Comparison of ENCODE assay signal across 8 mouse cellular contexts in the genomic region with DNA sequence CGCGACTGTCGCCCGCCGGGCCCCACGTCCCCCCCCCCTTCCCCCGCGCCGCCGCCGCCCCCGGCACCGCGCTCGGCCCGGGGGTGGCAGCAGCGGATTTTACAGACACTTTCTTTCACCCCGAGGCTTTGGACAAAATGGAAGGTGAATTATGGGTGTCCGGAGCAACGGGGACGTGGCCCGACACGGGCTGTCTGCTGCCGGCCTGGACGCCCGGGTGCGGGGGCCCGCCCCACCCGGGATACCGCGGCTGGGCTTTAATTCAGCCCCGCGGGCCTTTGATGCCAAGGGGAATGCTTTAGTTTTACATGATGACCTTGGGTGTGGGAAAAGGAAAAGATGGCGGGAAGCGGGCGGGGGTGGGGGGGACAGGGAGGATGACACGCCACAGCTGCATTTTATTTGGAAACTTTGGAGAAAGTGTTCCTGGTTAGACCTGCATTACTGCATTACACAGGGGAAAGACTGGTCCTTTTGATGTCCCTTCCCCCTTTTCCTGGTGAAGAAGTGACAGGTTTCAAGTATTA. TPM values are rescaled to one million over a fixed set of nuclear protein-coding genes. Genes with fewer than 3 reads are reported as not detected.
DNase-seq lines count a peak whose midpoint lies in the region; ATAC-seq and TF ChIP-seq lines count a peak whose summit lies in the region.

No protein-coding gene starts in this region.

- peak; percentile 4 for DNase-seq in lung, embryonic 14.5 days
- DNase-seq in lung, postnatal 36 days, result no peak
- peak; percentile 25 for DNase-seq in ZHBTc4 (ENCODE audit: low read depth, low spot score)
- peak; percentile 23 for DNase-seq in forebrain, embryonic 10.5 days (ENCODE audit: extremely low spot score, low spot score)
- DNase-seq in ovary, postnatal 10 days (ENCODE audit: low spot score), result no peak

- H3K27ac ChIP-seq in lung, embryonic 14.5 days (ENCODE audit: low read depth), result peak overlapping the region; percentile 97
- H3K27ac ChIP-seq in forebrain, embryonic 10.5 days, result peak overlapping the region; percentile 99
- H3K27ac ChIP-seq in intestine, embryonic 16.5 days (ENCODE audit: low read length), result peak overlapping the region; percentile 91

- no peaks in the 10 kb centered on the region for H3K79me2 ChIP-seq in myocyte (ENCODE audit: control insufficient read depth, insufficient read depth)

- H3K9ac ChIP-seq in lung, embryonic 14.5 days, result peak overlapping the region; percentile 87
- peak overlapping the region; percentile 85 for H3K9ac ChIP-seq in intestine, embryonic 16.5 days (ENCODE audit: low read depth, low read length)

- peaks cover 12% of the 10 kb centered on the region; the same call in 1 of the 2 replicates for H3K36me3 ChIP-seq in lung, embryonic 14.5 days (ENCODE audit: insufficient read depth)
- peaks cover 32% of the 10 kb centered on the region for H3K36me3 ChIP-seq in forebrain, embryonic 10.5 days (replicated peaks)
- H3K36me3 ChIP-seq in intestine, embryonic 16.5 days (ENCODE audit: control insufficient read depth, insufficient read depth, low read length), result 0 out of 2 replicates have a peak, but pooled peaks cover 2% of the 10 kb centered on the region
- no peaks in the 10 kb centered on the region for H3K36me3 ChIP-seq in myocyte (ENCODE audit: control insufficient read depth, insufficient read depth)

- peak overlapping the region; percentile 15 for H3ac ChIP-seq in myocyte (ENCODE audit: control insufficient read depth, insufficient read length)

- peak overlapping the region; percentile 63 for H3K4me3 ChIP-seq in lung, embryonic 14.5 days (ENCODE audit: low read depth, low read length)
- peak overlapping the region; percentile 77 for H3K4me3 ChIP-seq in forebrain, embryonic 10.5 days
- H3K4me3 ChIP-seq in intestine, embryonic 16.5 days (ENCODE audit: low read length), result peak overlapping the region; percentile 64
- H3K4me3 ChIP-seq in myocyte, result peak overlapping the region; percentile 22

- no peaks in the 10 kb centered on the region for H3K27me3 ChIP-seq in lung, embryonic 14.5 days (ENCODE audit: insufficient read depth, low read length)
- H3K27me3 ChIP-seq in forebrain, embryonic 10.5 days (ENCODE audit: poor library complexity, severe bottlenecking), result peaks cover 18% of the 10 kb centered on the region
- no peaks in the 10 kb centered on the region for H3K27me3 ChIP-seq in intestine, embryonic 16.5 days (replicated peaks; ENCODE audit: control insufficient read depth, insufficient read depth, low read length)
- H3K27me3 ChIP-seq in myocyte (ENCODE audit: control insufficient read depth, insufficient read depth, insufficient read length), result no peaks in the 10 kb centered on the region

- peak overlapping the region; percentile 56 for H3K4me2 ChIP-seq in lung, embryonic 14.5 days
- H3K4me2 ChIP-seq in intestine, embryonic 16.5 days (ENCODE audit: low read depth, low read length), result peak overlapping the region; percentile 45
- peak overlapping the region; percentile 55 for H3K4me2 ChIP-seq in myocyte (ENCODE audit: low read depth)

- 5% methylated on average over 20 of the region's 37 CpGs for WGBS in lung, embryonic 14.5 days
- 29% methylated on average over 36 of the region's 37 CpGs for WGBS in forebrain, embryonic 10.5 days
- 19% methylated on average over 22 of the region's 37 CpGs for WGBS in intestine, embryonic 16.5 days

- no peak for TF ChIP-seq POLR2A in myocyte (IDR thresholded peaks at IDR 0.05; ENCODE audit: insufficient read length, low read depth)

- H3K4me1 ChIP-seq in lung, embryonic 14.5 days (ENCODE audit: insufficient read depth), result no peaks in the 10 kb centered on the region
- H3K4me1 ChIP-seq in forebrain, embryonic 10.5 days, result peaks cover 11% of the 10 kb centered on the region; the same call in 1 of the 2 replicates
- no peaks in the 10 kb centered on the region for H3K4me1 ChIP-seq in intestine, embryonic 16.5 days (ENCODE audit: control insufficient read depth, insufficient read depth, low read length)

- ATAC-seq in lung, embryonic 14.5 days (ENCODE audit: insufficient read depth), result no peak
- ATAC-seq in intestine, embryonic 16.5 days, result no peak
- no peak for ATAC-seq in inflammation-experienced regulatory T-cells, adult 6 months

- TF ChIP-seq CTCF in lung, embryonic 14.5 days (IDR thresholded peaks at IDR 0.05; ENCODE audit: low read depth), result no peak

- no peaks in the 10 kb centered on the region for H3K9me3 ChIP-seq in lung, embryonic 14.5 days (ENCODE audit: low read depth, low read length)
- no peaks in the 10 kb centered on the region for H3K9me3 ChIP-seq in forebrain, embryonic 10.5 days
- no peaks in the 10 kb centered on the region for H3K9me3 ChIP-seq in intestine, embryonic 16.5 days (ENCODE audit: control insufficient read depth, low read length)

TF ChIP-seq in myocyte, 11 proteins besides CTCF, POLR2A, EP300 and RAD21:
- TF ChIP-seq CEBPB (IDR thresholded peaks at IDR 0.05; ENCODE audit: insufficient read depth, poor library complexity, severe bottlenecking), result no peak
- no peak for TF ChIP-seq SRF (IDR thresholded peaks at IDR 0.05; ENCODE audit: control insufficient read depth, insufficient read length, low read depth)
- no peak for TF ChIP-seq TCF3 (IDR thresholded peaks at IDR 0.05; ENCODE audit: insufficient read length, low read depth)
- TF ChIP-seq REST (IDR thresholded peaks at IDR 0.05; ENCODE audit: insufficient read depth, insufficient read length), result no peak
- no peak for TF ChIP-seq TCF12 (IDR thresholded peaks at IDR 0.05; ENCODE audit: insufficient read depth, poor library complexity, severe bottlenecking)
- TF ChIP-seq USF1 (IDR thresholded peaks at IDR 0.05; ENCODE audit: low read depth), result no peak
- TF ChIP-seq MYOD1 (IDR thresholded peaks at IDR 0.05; ENCODE audit: control insufficient read depth in 1 of 3, insufficient read length in 2 of 3, low read depth in 2 of 3), result no peak
- no peak for TF ChIP-seq E2F4 (IDR thresholded peaks at IDR 0.05; ENCODE audit: insufficient read depth)
- no peak for TF ChIP-seq MAX (IDR thresholded peaks at IDR 0.05; ENCODE audit: low read depth)
- no peak for TF ChIP-seq MYOG (IDR thresholded peaks at IDR 0.05; ENCODE audit: control insufficient read depth in 1 of 3, insufficient read depth in 1 of 3, insufficient read length in 2 of 3, low read depth in 2 of 3)
- no peak for TF ChIP-seq POLR2AphosphoS2 (IDR thresholded peaks at IDR 0.05; ENCODE audit: insufficient read length, low read depth)

RNA-seq across cellular contexts. Expression of a gene that starts 1.3 kb away (rescaled TPM):
- 258 and 284 TPM in 2 replicates for polyA plus RNA-seq in lung, embryonic 14.5 days (2014; fragmentation: Nextera tagmentation; extraction: Ambion mirVana)
- polyA plus RNA-seq in forebrain, embryonic 10.5 days (2016; fragmentation: Nextera tagmentation; extraction: Ambion mirVana), result 833 and 839 TPM in 2 replicates
- polyA plus RNA-seq in intestine, embryonic 16.5 days (2015; fragmentation: Nextera tagmentation; extraction: Ambion mirVana), result 165 and 205 TPM in 2 replicates
- 25.9 TPM for polyA plus RNA-seq in myocyte (2012; fragmentation: generic; extraction: Trizol)
- polyA plus RNA-seq in inflammation-experienced regulatory T-cells, adult 6 months (2017; shearing (Covaris generic)), result 10 to 100 TPM; 28.5 to 82.0 (median 50.2) TPM

Comparison
In these comparisons a context has a peak if more than half of its experiments do, and no peak if none do; other contexts are left out.
1. DNase-seq: peak in lung, embryonic 14.5 days (single experiment), ZHBTc4 (single experiment) and forebrain, embryonic 10.5 days (single experiment); none in lung, postnatal 36 days (single experiment) and ovary, postnatal 10 days (single experiment).
2. H3K4me3 ChIP-seq: peak in every context shown above with its lines; median percentile 77 in forebrain, embryonic 10.5 days; 64 in intestine, embryonic 16.5 days; 63 in lung, embryonic 14.5 days; 22 in myocyte.
3. Peak in every context shown above with its lines, with median percentiles within 50 percentile points of each other: H3K27ac ChIP-seq and H3K4me2 ChIP-seq.